Mouse (Mus musculus) hindbrain, embryonic 11.5 days (tissue): ENCODE results near the gene Gm20388. TPM values are rescaled to one million over a fixed set of nuclear protein-coding genes. Genes with fewer than 3 reads are reported as not detected.
A peak's percentile ranks its signal among the peaks of the same experiment; 100 is the strongest.

Experiments used
- ATAC-seq: fragments of 200-750 bp; cut with Nextera tagmentation; 2 replicates; pipeline ENCODE4 v1.8.0; 2017; ENCODE audit warnings: mild to moderate bottlenecking, moderate TSS enrichment, moderate library complexity; ENCODE audit not compliant: low FRiP score
- DNase-seq: peaks from one replicate; pipeline ENCODE4 v3.0.0-alpha.2; 2015; ENCODE audit warnings: low spot score
- H3K27ac ChIP-seq: fragments of 300-500 bp; sonication (generic); 2 replicates; pipeline ENCODE4 v1.5.1; 2014; ENCODE audit warnings: mild to moderate bottlenecking, low read depth, low read length
- H3K27me3 ChIP-seq: fragments of 300-500 bp; sonication (generic); 2 replicates; pipeline ENCODE4 v1.6.1; 2014; ENCODE audit warnings: mild to moderate bottlenecking, low read length, moderate library complexity, mixed read lengths; ENCODE audit not compliant: control insufficient read depth, insufficient read depth
- H3K36me3 ChIP-seq: fragments of 300-500 bp; sonication (generic); 2 replicates; pipeline ENCODE4 v1.6.1; 2014; ENCODE audit warnings: mild to moderate bottlenecking, low read length, moderate library complexity, mixed read lengths; ENCODE audit not compliant: control insufficient read depth, insufficient read depth
- H3K4me1 ChIP-seq: fragments of 300-500 bp; sonication (generic); replicated peaks from 2 replicates; pipeline ENCODE4 v1.6.1; 2014; ENCODE audit warnings: low read length, mixed read lengths; ENCODE audit not compliant: control insufficient read depth, insufficient read depth
- H3K4me2 ChIP-seq: fragments of 300-500 bp; sonication (generic); replicated peaks from 2 replicates; pipeline ENCODE4 v1.6.1; 2014; ENCODE audit warnings: mild to moderate bottlenecking, low read depth, low read length
- H3K4me3 ChIP-seq: fragments of 300-500 bp; sonication (generic); 2 replicates; pipeline ENCODE4 v1.5.1; 2014; ENCODE audit warnings: low read depth, low read length
- H3K9ac ChIP-seq: fragments of 300-500 bp; sonication (generic); 2 replicates; pipeline ENCODE4 v1.6.1; 2014; ENCODE audit warnings: low read depth, low read length
- H3K9me3 ChIP-seq: fragments of 300-500 bp; sonication (generic); 2 replicates; pipeline ENCODE4 v1.6.1; 2016; ENCODE audit warnings: low read length; ENCODE audit not compliant: control insufficient read depth
- WGBS: fragments of 180-500 bp; shearing (Covaris S2); extraction: QIAGEN DNeasy Blood & Tissue Kit; methylation state at CpG from one replicate; pipeline ENCODE4 v1.1.7; 2014; 5-methylcytosine and 5-hydroxymethylcytosine counted together
- polyA plus RNA-seq: library from polyadenylated mRNA; unstranded; fragments of >200 nt; fragmentation: Nextera tagmentation; extraction: Ambion mirVana; gene quantifications from 2 replicates; pipeline ENCODE4 v1.2.1, GENCODE M21; 2014

Gm20388 gene
- polyA plus RNA-seq, 1 experiment from 2014 or later = 11.8 TPM

GRCm38 (mm10) chr8:121088281-121088680 is 1177.6 kb downstream of the Gm20388 start:
- peaks cover 96% of the 10 kb centered on the region for H3K27me3 ChIP-seq
- WGBS = 2% methylated on average over 8 of the region's 8 CpGs
- H3K36me3 ChIP-seq = no peaks in the 10 kb centered on the region
- H3K9me3 ChIP-seq = no peaks in the 10 kb centered on the region
- H3K4me3 ChIP-seq = no peak overlapping the region
- DNase-seq (peak; percentile 50), ATAC-seq (no peak)
- H3K27ac ChIP-seq = no peak overlapping the region
- H3K9ac ChIP-seq = no peak overlapping the region
- H3K4me2 ChIP-seq = no peak overlapping the region
- peaks cover 12% of the 10 kb centered on the region for H3K4me1 ChIP-seq

- DNase-seq (no peak), ATAC-seq (no peak)
- no peak overlapping the region for H3K27ac ChIP-seq
- H3K9ac ChIP-seq = no peak overlapping the region
- WGBS = 3% methylated on average over 40 of the region's 40 CpGs
- H3K4me3 ChIP-seq = no peak overlapping the region
- H3K36me3 ChIP-seq = no peaks in the 10 kb centered on the region
- H3K27me3 ChIP-seq = peaks cover 92% of the 10 kb centered on the region
- peaks cover 7% of the 10 kb centered on the region; the same call in 1 of the 2 replicates for H3K4me1 ChIP-seq
- no peaks in the 10 kb centered on the region for H3K9me3 ChIP-seq
- H3K4me2 ChIP-seq = no peak overlapping the region
Observed at GRCm38 (mm10) chr8:121088871-121089630, 1178.4 kb downstream of the Gm20388 start.

GRCm38 (mm10) chr8:121089631-121090380 is 1179.2 kb downstream of the Gm20388 start:
- H3K27me3 ChIP-seq = peaks cover 84% of the 10 kb centered on the region
- H3K36me3 ChIP-seq = no peaks in the 10 kb centered on the region
- DNase-seq (peak; percentile 44), ATAC-seq (no peak)
- H3K4me2 ChIP-seq = no peak overlapping the region
- no peaks in the 10 kb centered on the region for H3K9me3 ChIP-seq
- no peak overlapping the region for H3K9ac ChIP-seq
- no peak overlapping the region for H3K4me3 ChIP-seq
- H3K4me1 ChIP-seq = peaks cover 4% of the 10 kb centered on the region; the same call in 1 of the 2 replicates
- whole genome bisulfite sequencing = 3% methylated on average over 32 of the region's 32 CpGs
- no peak overlapping the region for H3K27ac ChIP-seq

- H3K27ac ChIP-seq = no peak overlapping the region
- H3K9ac ChIP-seq = no peak overlapping the region
- H3K36me3 ChIP-seq = no peaks in the 10 kb centered on the region
- H3K9me3 ChIP-seq = no peaks in the 10 kb centered on the region
- no peak overlapping the region for H3K4me2 ChIP-seq
- peaks cover 75% of the 10 kb centered on the region for H3K27me3 ChIP-seq
- ATAC-seq (no peak), DNase-seq (peak; percentile 40)
- H3K4me1 ChIP-seq = 0 out of 2 replicates have a peak, but pooled peaks cover 3% of the 10 kb centered on the region
- H3K4me3 ChIP-seq = no peak overlapping the region
- 0% methylated on average over 1 of the region's 1 CpGs for WGBS
Observed at GRCm38 (mm10) chr8:121090716-121091115, 1180.1 kb downstream of the Gm20388 start.

GRCm38 (mm10) chr8:121092141-121092540 is 1181.5 kb downstream of the Gm20388 start:
- H3K4me3 ChIP-seq = no peak overlapping the region
- H3K9me3 ChIP-seq = no peaks in the 10 kb centered on the region
- 0 out of 2 replicates have a peak, but pooled peaks have one; percentile 10 for ATAC-seq
- DNase-seq = peak; percentile 13
- no peaks in the 10 kb centered on the region for H3K36me3 ChIP-seq
- 0 out of 2 replicates have a peak, but pooled peaks cover 3% of the 10 kb centered on the region for H3K4me1 ChIP-seq
- H3K4me2 ChIP-seq = no peak overlapping the region
- H3K9ac ChIP-seq = no peak overlapping the region
- WGBS = 32% methylated on average over 6 of the region's 6 CpGs
- H3K27ac ChIP-seq = no peak overlapping the region
- H3K27me3 ChIP-seq = peaks cover 61% of the 10 kb centered on the region

- 6% methylated on average over 16 of the region's 16 CpGs for WGBS
- Histone ChIP-seq H3K9ac (no peak overlapping the region), H3K4me1 (0 out of 2 replicates have a peak, but pooled peaks cover 3% of the 10 kb centered on the region), H3K4me2 (no peak overlapping the region), H3K9me3 (no peaks in the 10 kb centered on the region), H3K27me3 (peaks cover 56% of the 10 kb centered on the region), H3K4me3 (no peak overlapping the region), H3K36me3 (0 out of 2 replicates have a peak, but pooled peaks cover 2% of the 10 kb centered on the region), H3K27ac (no peak overlapping the region)
- DNase-seq (peak; percentile 96), ATAC-seq (peak; percentile 64)
Observed at GRCm38 (mm10) chr8:121092627-121093026, 1182.0 kb downstream of the Gm20388 start.

GRCm38 (mm10) chr8:121093496-121093895 is 1182.9 kb downstream of the Gm20388 start:
- Histone ChIP-seq H3K9ac (no peak overlapping the region), H3K4me3 (no peak overlapping the region), H3K4me1 (0 out of 2 replicates have a peak, but pooled peaks cover 3% of the 10 kb centered on the region), H3K9me3 (no peaks in the 10 kb centered on the region), H3K4me2 (no peak overlapping the region), H3K27ac (no peak overlapping the region), H3K27me3 (peaks cover 51% of the 10 kb centered on the region), H3K36me3 (0 out of 2 replicates have a peak, but pooled peaks cover 2% of the 10 kb centered on the region)
- 62% methylated on average over 6 of the region's 6 CpGs for WGBS
- 0 out of 2 replicates have a peak, but pooled peaks have one; percentile 8 for ATAC-seq
- no peak for DNase-seq

GRCm38 (mm10) chr8:121104049-121104818 is 1193.6 kb downstream of the Gm20388 start:
- peak; percentile 93 for DNase-seq
- Histone ChIP-seq H3K27me3 (no peaks in the 10 kb centered on the region), H3K36me3 (peaks cover 13% of the 10 kb centered on the region; the same call in 1 of the 2 replicates), H3K4me2 (no peak overlapping the region), H3K9me3 (no peaks in the 10 kb centered on the region), H3K9ac (no peak overlapping the region), H3K4me1 (peaks cover 10% of the 10 kb centered on the region), H3K27ac (no peak overlapping the region), H3K4me3 (no peak overlapping the region)
- ATAC-seq = 0 out of 2 replicates have a peak, but pooled peaks have one; percentile 26
- 49% methylated on average over 17 of the region's 17 CpGs for WGBS
